Mouse (Mus musculus): ENCODE results near the gene Ucp1. TPM values are rescaled to one million over a fixed set of nuclear protein-coding genes. Genes with fewer than 3 reads are reported as not detected.

Gene Ucp1
- polyA plus RNA-seq, 1 experiment: 0.09 TPM

- Histone ChIP-seq H3K27me3 (ENCODE audit: control insufficient read depth, insufficient read depth, low read length) (no peaks in the 10 kb centered on the region), H3K4me3 (ENCODE audit: low read depth, low read length) (peak within 1 kb of the TSS; percentile 97), H3K36me3 (ENCODE audit: control insufficient read depth, insufficient read depth, low read length) (peaks cover 7% of the 10 kb centered on the region; the same call in 1 of the 2 replicates), H3K4me1 (ENCODE audit: control insufficient read depth, insufficient read depth, insufficient read length, low read length) (peaks cover 3% of the 10 kb centered on the region; the same call in 1 of the 2 replicates), H3K27ac (ENCODE audit: insufficient read depth, low read depth, low read length) (peak within 1 kb of the TSS; percentile 85)
- under 1% methylated on average over 85 of the region's 85 CpGs for WGBS
- TF ChIP-seq CTCF (IDR thresholded peaks at IDR 0.05; ENCODE audit: extremely low read depth, insufficient read length, insufficient replicate concordance, low read depth, low read length) (no peak), POLR2A (IDR thresholded peaks at IDR 0.05; ENCODE audit: low read depth, low read length) (peak; percentile 89)
Observed at GRCm38 (mm10) chr8:83331899-83332697, 41.9 kb downstream of the Ucp1 start, which contains the start of gene Elmod2. TSS of gene Elmod2 (minus strand) at chr8:83332486.

DNA sequence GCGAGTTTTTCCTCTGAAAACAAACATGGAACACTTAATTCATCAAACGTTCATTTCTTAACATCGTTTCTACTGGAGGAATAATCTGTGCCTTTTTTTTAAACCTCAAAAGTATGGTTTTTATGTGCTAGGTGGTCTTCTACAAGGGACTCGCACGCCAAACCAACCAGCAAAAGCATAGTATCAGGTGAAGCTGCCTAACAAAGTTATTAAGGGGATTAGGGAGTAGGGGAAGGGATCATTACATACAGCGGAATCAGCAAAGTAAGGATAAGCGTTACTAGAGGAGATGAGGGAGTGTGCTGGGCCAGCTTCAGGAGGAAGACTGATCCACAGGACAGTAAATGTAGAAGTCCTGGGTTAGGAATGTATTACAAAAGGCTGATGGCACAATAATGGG lies 42.7 kb downstream of the Ucp1 start:
- 18% methylated on average over 7 of the region's 7 CpGs for WGBS
- Histone ChIP-seq H3K4me1 (ENCODE audit: control insufficient read depth, insufficient read depth, insufficient read length, low read length) (peaks cover 3% of the 10 kb centered on the region; the same call in 1 of the 2 replicates), H3K27me3 (ENCODE audit: control insufficient read depth, insufficient read depth, low read length) (no peaks in the 10 kb centered on the region), H3K36me3 (ENCODE audit: control insufficient read depth, insufficient read depth, low read length) (peaks cover 5% of the 10 kb centered on the region; the same call in 1 of the 2 replicates), H3K4me3 (ENCODE audit: low read depth, low read length) (no peak overlapping the region), H3K27ac (ENCODE audit: insufficient read depth, low read depth, low read length) (peak overlapping the region; percentile 65)
- TF ChIP-seq CTCF (IDR thresholded peaks at IDR 0.05; ENCODE audit: extremely low read depth, insufficient read length, insufficient replicate concordance, low read depth, low read length) (no peak), POLR2A (IDR thresholded peaks at IDR 0.05; ENCODE audit: low read depth, low read length) (no peak)

- TF ChIP-seq CTCF (IDR thresholded peaks at IDR 0.05; ENCODE audit: extremely low read depth, insufficient read length, insufficient replicate concordance, low read depth, low read length): no peak
- TF ChIP-seq POLR2A (IDR thresholded peaks at IDR 0.05; ENCODE audit: low read depth, low read length): no peak
- Histone ChIP-seq H3K27ac (ENCODE audit: insufficient read depth, low read depth, low read length) (no peak overlapping the region), H3K36me3 (ENCODE audit: control insufficient read depth, insufficient read depth, low read length) (no peaks in the 10 kb centered on the region), H3K4me1 (ENCODE audit: control insufficient read depth, insufficient read depth, insufficient read length, low read length) (no peaks in the 10 kb centered on the region), H3K4me3 (ENCODE audit: low read depth, low read length) (no peak overlapping the region), H3K27me3 (ENCODE audit: control insufficient read depth, insufficient read depth, low read length) (peaks cover 2% of the 10 kb centered on the region; the same call in 1 of the 2 replicates)
- WGBS: 82% methylated on average over 3 of the region's 3 CpGs
Observed at GRCm38 (mm10) chr8:83342076-83342475, 51.9 kb downstream of the Ucp1 start.

DNA sequence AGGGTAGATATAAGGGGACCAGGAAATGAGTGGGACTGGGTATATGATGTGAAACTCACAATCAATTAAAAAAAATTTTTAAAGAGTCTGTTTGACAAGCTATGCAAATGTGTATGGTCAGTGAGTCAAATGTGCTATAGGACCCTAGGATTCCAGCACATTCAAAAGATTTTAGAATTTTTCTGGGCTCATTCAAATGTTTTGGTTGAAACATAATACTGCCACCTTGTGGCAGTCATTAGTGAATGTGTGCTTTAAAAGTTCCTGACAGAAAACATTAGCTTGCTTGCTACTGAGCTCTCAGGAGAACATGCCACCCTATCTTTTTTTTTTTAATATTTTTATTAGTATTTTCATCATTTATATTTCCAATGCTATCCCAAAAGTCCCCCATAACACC lies 52.5 kb downstream of the Ucp1 start:
- no peaks in the 10 kb centered on the region for H3K4me1 ChIP-seq (ENCODE audit: control insufficient read depth, insufficient read depth, insufficient read length, low read length)
- peaks cover 2% of the 10 kb centered on the region; the same call in 1 of the 2 replicates for H3K27me3 ChIP-seq (ENCODE audit: control insufficient read depth, insufficient read depth, low read length)

More for the DNA sequence above, 52.5 kb downstream of the Ucp1 start:
- no peak overlapping the region for H3K4me3 ChIP-seq (ENCODE audit: low read depth, low read length)
- no peak for TF ChIP-seq CTCF (IDR thresholded peaks at IDR 0.05; ENCODE audit: extremely low read depth, insufficient read length, insufficient replicate concordance, low read depth, low read length)
- TF ChIP-seq POLR2A (IDR thresholded peaks at IDR 0.05; ENCODE audit: low read depth, low read length): no peak
- no peak overlapping the region for H3K27ac ChIP-seq (ENCODE audit: insufficient read depth, low read depth, low read length)
- no peaks in the 10 kb centered on the region for H3K36me3 ChIP-seq (ENCODE audit: control insufficient read depth, insufficient read depth, low read length)

Other genes with a start within 250 kb of the Ucp1 start
- gene Tbc1d9, start 125.0 kb upstream of the Ucp1 start, polyA plus RNA-seq (2012; rRNA removed): 4.6 and 8.9 TPM in 2 replicates
- gene Gm10645, start 124.2 kb upstream of the Ucp1 start, polyA plus RNA-seq (2012; rRNA removed): 0.77 and 1.1 TPM in 2 replicates
- 0.36 and 0.90 TPM in 2 replicates for gene Elmod2, start 42.1 kb downstream of the Ucp1 start, polyA plus RNA-seq (2012; rRNA removed)
- not detected in 2 replicates for gene Mgat4d, start 58.1 kb downstream of the Ucp1 start, polyA plus RNA-seq (2012; rRNA removed)
- gene Clgn, start 99.5 kb downstream of the Ucp1 start, polyA plus RNA-seq (2012; rRNA removed): not detected in 2 replicates
- gene Scoc, start 168.0 kb downstream of the Ucp1 start, polyA plus RNA-seq (2012; rRNA removed): 0.35 and 0.76 TPM in 2 replicates
- not detected in 2 replicates for gene Olfr370, start 245.4 kb downstream of the Ucp1 start, polyA plus RNA-seq (2012; rRNA removed)

Measured in small intestine, adult 2 months (tissue).